Mouse (Mus musculus) liver, embryonic 14.5 days (tissue): ENCODE measurements at regions not wholly inside any gene's neighbourhood (a gene's known extent, or its start where the extent isn't known, plus 50 kb on each side); places are given as distances from the start of the nearest gene placed in this dataset.

Experiments
- CTCF ChIP-seq: IDR thresholded peaks from 2 replicates; pipeline ENCODE4 v1.5.1; 2016; ENCODE audit warnings: antibody characterized with exemption, low read depth, control low read depth
- EP300 ChIP-seq: IDR thresholded peaks from 2 replicates; pipeline ENCODE4 v1.6.1; 2016; ENCODE audit warnings: antibody characterized with exemption, low read depth

DNA sequence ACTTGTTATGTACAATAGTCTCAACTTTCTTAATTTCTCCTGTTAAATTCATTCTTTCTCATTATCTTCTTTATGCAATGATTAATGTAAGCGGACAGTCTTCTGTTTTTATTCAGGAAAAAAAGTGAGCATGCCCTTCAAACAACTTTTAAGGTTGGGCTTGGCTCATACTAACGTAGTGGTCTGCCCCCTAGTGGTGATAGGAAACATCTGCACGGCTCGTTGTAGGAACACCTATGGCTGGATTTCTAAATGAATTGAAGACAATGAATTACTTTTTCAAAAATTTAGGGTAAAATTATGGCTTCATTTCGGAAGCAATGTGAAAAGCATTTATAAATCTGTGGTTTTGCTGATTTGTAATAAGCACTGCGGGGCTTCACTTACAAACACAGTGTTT lies 112.6 kb upstream of the Stxbp6 start:
- TF ChIP-seq CTCF (peak; percentile 62), EP300 (no peak)
